Mouse (Mus musculus) heart, adult 2 months (tissue): Measurements from ENCODE around the gene Aifm3. TPM values are rescaled to one million over a fixed set of nuclear protein-coding genes. Genes with fewer than 3 reads are reported as not detected.

ENCODE experiments used
- DNase-seq, 2 experiments: peaks; one replicate each; pipeline ENCODE4 v3.0.0; 2021
- H3K27ac ChIP-seq: fragments of 200-600 bp; 2 replicates; pipeline ENCODE4 v1.8.1; 2022
- H3K27me3 ChIP-seq: fragments of 200-500 bp; 2 replicates; pipeline ENCODE4 v1.6.1; 2012; ENCODE audit warnings: mild to moderate bottlenecking, low read length, inconsistent platforms, mixed read lengths; ENCODE audit not compliant: control insufficient read depth, insufficient read depth
- H3K36me3 ChIP-seq: fragments of 200-500 bp; 2 replicates; pipeline ENCODE4 v1.6.1; 2012; ENCODE audit warnings: low read length, inconsistent platforms; ENCODE audit not compliant: control insufficient read depth, insufficient read depth
- H3K4me1 ChIP-seq: fragments of 200-500 bp; 2 replicates; pipeline ENCODE4 v1.6.1; 2011; ENCODE audit warnings: low read length; ENCODE audit not compliant: control insufficient read depth, insufficient read depth
- H3K4me3 ChIP-seq: fragments of 200-600 bp; 2 replicates; pipeline ENCODE4 v1.8.1; 2022
- H3K79me2 ChIP-seq: fragments of 200-500 bp; replicated peaks from 2 replicates; pipeline ENCODE4 v1.6.1; 2012; ENCODE audit warnings: mild to moderate bottlenecking, inconsistent platforms, low read length, moderate library complexity, mixed read lengths; ENCODE audit not compliant: control insufficient read depth, insufficient read depth
- H3K9ac ChIP-seq: fragments of 200-500 bp; 2 replicates; pipeline ENCODE4 v1.6.1; 2012; ENCODE audit warnings: low read depth, mild to moderate bottlenecking, control low read depth, inconsistent platforms, low read length, mixed read lengths
- CTCF ChIP-seq: fragments of 200-600 bp; IDR thresholded peaks from 2 replicates; pipeline ENCODE4 v1.8.1; 2022; ENCODE audit warnings: antibody characterized with exemption, mild to moderate bottlenecking, moderate library complexity
- EP300 ChIP-seq: fragments of 200-500 bp; IDR thresholded peaks from 2 replicates; pipeline ENCODE4 v1.6.1; 2011; ENCODE audit warnings: low read depth, low read length, control low read depth; ENCODE audit not compliant: insufficient read depth
- POLR2A ChIP-seq: fragments of 200-500 bp; IDR thresholded peaks from 2 replicates; pipeline ENCODE4 v1.6.1; 2011; ENCODE audit warnings: mild to moderate bottlenecking, low read depth, low read length, control low read depth; ENCODE audit not compliant: insufficient read depth
- WGBS: fragments of 180-500 bp; shearing (Covaris S2); methylation state at CpG from one replicate; pipeline ENCODE4 v1.1.7; 2018; 5-methylcytosine and 5-hydroxymethylcytosine counted together
- intact Hi-C: fragments of 180-260 bp; cut with DNase I; formaldehyde crosslinking; loops from one replicate; pipeline ENCODE4 v1.15.1; 2025
- polyA plus RNA-seq: library from polyadenylated mRNA; depleted of rRNA; stranded (reverse); fragments of >200 nt; gene quantifications from 2 replicates; pipeline ENCODE4 v1.2.3, GENCODE M21; 2012
- total RNA-seq, 2 experiments: library from RNA; stranded (reverse); gene quantifications; 2 replicates each; pipeline ENCODE4 v1.2.3; 2021

Aifm3 gene
- total and polyA plus RNA-seq, 3 experiments, result 0.08 to 0.14 TPM; not detected in 1

- no peak for TF ChIP-seq CTCF
- no peak for TF ChIP-seq EP300
- WGBS, result 58% methylated on average over 4 of the region's 4 CpGs
- peaks cover 4% of the 10 kb centered on the region; the same call in 1 of the 2 replicates for H3K79me2 ChIP-seq
- H3K27me3 ChIP-seq, result no peaks in the 10 kb centered on the region
- intact Hi-C loops, result no loop called here
- DNase-seq, result no peak
- peaks cover 15% of the 10 kb centered on the region for H3K36me3 ChIP-seq
- no peak overlapping the region for H3K4me3 ChIP-seq
- H3K27ac ChIP-seq, result no peak overlapping the region
- H3K4me1 ChIP-seq, result peaks cover 6% of the 10 kb centered on the region
- no peak overlapping the region for H3K9ac ChIP-seq
Measured at GRCm38 (mm10) chr16:17478331-17478943, 11.0 kb upstream of the Aifm3 start.

GRCm38 (mm10) chr16:17481465-17481864 is 7.9 kb upstream of the Aifm3 start:
- TF ChIP-seq POLR2A (no peak), CTCF (no peak), EP300 (no peak)
- 58% methylated on average over 2 of the region's 2 CpGs for WGBS
- intact Hi-C loops, result no loop called here

DNA sequence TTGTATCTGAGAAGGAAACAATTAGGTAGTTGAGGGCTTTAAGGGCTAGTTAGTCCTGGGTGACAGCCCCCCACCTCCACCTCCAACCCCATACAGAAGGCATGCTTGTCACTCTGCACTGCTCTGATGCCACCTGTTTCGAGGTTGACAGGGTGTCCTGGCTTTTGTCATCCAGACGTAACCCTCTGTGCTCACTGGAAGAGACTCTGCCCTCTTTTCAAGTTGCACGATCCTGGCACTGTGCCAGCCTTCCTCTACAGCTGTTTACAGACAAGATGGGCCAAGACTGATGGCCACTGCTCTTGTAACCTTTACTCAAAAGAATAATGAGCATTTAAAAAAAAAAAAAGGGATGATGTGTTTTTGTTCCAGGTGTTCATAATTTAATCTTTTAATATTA is 2.9 kb upstream of the Aifm3 start:
- no peak overlapping the region for H3K4me3 ChIP-seq
- H3K79me2 ChIP-seq, result no peaks in the 10 kb centered on the region
- peaks cover 2% of the 10 kb centered on the region for H3K4me1 ChIP-seq
- peak; percentile 29 to 54 for DNase-seq
- TF ChIP-seq POLR2A (no peak), CTCF (no peak), EP300 (no peak)
- no peak overlapping the region for H3K27ac ChIP-seq
- peaks cover 2% of the 10 kb centered on the region; the same call in 1 of the 2 replicates for H3K27me3 ChIP-seq
- intact Hi-C loops, result no loop called here
- WGBS, result 10% methylated on average over 3 of the region's 3 CpGs
- H3K36me3 ChIP-seq, result peaks cover 2% of the 10 kb centered on the region
- H3K9ac ChIP-seq, result no peak overlapping the region

More at GRCm38 (mm10) chr16:17481465-17481864, 7.9 kb upstream of the Aifm3 start:
- DNase-seq, result no peak
- Histone ChIP-seq H3K27ac (no peak overlapping the region), H3K36me3 (peaks cover 17% of the 10 kb centered on the region), H3K79me2 (peaks cover 1% of the 10 kb centered on the region; the same call in 1 of the 2 replicates), H3K9ac (no peak overlapping the region), H3K27me3 (no peaks in the 10 kb centered on the region), H3K4me3 (no peak overlapping the region), H3K4me1 (peaks cover 5% of the 10 kb centered on the region)

DNA sequence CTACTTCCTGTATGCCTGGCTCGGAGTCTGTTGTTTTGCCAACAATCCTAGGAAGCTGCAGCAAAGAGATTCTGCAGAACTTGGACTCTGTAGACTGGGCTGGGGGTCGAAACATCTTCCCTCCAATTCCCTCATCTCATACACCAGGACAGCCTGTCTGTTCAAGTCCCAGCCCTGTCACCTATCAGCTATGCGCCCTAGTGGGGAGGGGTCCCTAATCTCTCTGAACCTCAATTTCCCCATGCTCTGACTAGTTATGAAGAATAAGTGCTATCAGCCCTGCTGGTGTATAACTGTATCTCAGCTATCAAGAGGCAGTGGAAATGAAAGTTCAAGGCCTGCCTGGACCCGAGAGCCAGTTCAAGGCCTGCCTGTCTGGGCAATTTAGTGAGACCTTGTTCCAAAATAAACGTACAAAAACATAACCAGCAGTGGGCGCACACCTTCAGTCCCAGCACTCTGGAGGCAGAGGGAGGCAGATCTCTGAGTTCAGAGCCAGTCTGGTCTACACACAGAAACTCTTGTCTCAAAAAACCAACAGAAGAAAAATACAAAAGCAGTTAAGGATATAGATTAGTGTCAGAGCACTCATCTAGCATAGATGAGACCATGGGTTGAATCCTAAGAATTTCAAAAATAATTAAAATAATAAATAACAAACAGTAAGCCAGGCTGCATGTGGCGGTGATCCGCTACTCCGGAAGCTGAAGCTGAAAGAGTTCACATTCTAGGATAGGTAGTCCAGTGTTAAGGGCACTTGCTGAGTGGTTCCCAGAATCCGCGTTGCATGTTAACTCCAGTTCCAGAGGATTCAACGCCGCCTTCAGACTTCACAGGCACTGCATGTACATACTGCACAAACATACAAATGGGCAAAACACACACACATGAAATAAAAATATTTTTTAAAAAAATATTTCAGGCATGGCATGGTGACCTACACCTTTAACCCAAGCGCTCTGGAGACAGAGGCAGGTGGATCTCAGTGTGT is 638 bp upstream of the Aifm3 start:
- H3K36me3 ChIP-seq, result peaks cover 2% of the 10 kb centered on the region
- WGBS, result 59% methylated on average over 14 of the region's 14 CpGs
- H3K9ac ChIP-seq, result no peak overlapping the region
- no peak overlapping the region for H3K27ac ChIP-seq
- intact Hi-C loops, result no loop called here
- peaks cover 2% of the 10 kb centered on the region; the same call in 1 of the 2 replicates for H3K27me3 ChIP-seq
- no peak overlapping the region for H3K4me3 ChIP-seq
- TF ChIP-seq EP300 (no peak), CTCF (peak; percentile 21; the same call in 1 of the 2 replicates), POLR2A (no peak)
- no peaks in the 10 kb centered on the region for H3K79me2 ChIP-seq
- peaks cover 2% of the 10 kb centered on the region for H3K4me1 ChIP-seq
- no peak for DNase-seq

GRCm38 (mm10) chr16:17491154-17491553 is 1.7 kb downstream of the Aifm3 start:
- Histone ChIP-seq H3K27ac (no peak overlapping the region), H3K27me3 (peaks cover 2% of the 10 kb centered on the region; the same call in 1 of the 2 replicates), H3K4me3 (no peak overlapping the region), H3K9ac (no peak overlapping the region), H3K79me2 (no peaks in the 10 kb centered on the region), H3K36me3 (no peaks in the 10 kb centered on the region; the same call in 1 of the 2 replicates), H3K4me1 (peaks cover 2% of the 10 kb centered on the region)
- intact Hi-C loops, result no loop called here
- TF ChIP-seq POLR2A, result no peak
- no peak for DNase-seq
- 80% methylated on average over 5 of the region's 5 CpGs for WGBS

DNA sequence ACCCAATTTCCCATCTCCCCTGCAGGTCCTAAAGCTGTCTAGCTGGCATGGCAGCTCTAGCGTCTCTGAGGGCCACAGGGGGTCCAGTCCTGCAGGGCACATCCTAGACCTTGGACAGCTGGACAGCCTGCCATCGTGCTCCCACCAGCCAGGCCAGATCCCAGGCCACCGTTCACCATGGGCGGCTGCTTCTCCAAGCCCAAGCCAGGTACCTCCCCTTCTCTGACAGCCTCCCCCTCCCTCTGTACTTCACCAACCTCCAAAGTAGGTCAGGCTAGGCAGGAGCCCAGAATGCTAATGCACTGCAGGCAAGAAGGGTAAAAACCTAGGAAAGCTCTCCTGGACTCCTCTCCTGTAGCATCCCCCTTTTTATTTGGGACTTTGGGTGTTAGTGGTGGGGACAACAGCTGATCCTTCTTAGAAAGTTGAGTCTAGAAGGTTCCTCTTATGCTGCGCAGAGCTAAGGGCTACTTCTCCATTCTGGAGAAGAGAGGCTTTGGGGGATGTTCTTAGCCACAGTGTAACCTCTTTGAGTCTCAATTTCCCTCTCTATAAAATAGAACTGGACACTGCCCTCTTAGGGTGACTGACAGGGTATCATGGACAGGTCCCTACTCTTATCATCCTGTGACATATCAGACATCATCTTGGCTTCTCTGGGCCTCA is 2.6 kb downstream of the Aifm3 start:
- WGBS, result 71% methylated on average over 5 of the region's 5 CpGs
- intact Hi-C loops, result no loop called here
- no peaks in the 10 kb centered on the region for H3K36me3 ChIP-seq
- H3K27me3 ChIP-seq, result peaks cover 2% of the 10 kb centered on the region; the same call in 1 of the 2 replicates
- TF ChIP-seq POLR2A, result no peak
- TF ChIP-seq EP300, result no peak
- no peak for TF ChIP-seq CTCF
- H3K79me2 ChIP-seq, result no peaks in the 10 kb centered on the region
- H3K4me1 ChIP-seq, result peaks cover 4% of the 10 kb centered on the region
- no peak overlapping the region for H3K27ac ChIP-seq
- no peak overlapping the region for H3K4me3 ChIP-seq
- no peak overlapping the region for H3K9ac ChIP-seq
- DNase-seq, result no peak
